Mouse (Mus musculus) cortical plate, adult 2 months (tissue): ENCODE measurements around the gene Gm37240. TPM values are rescaled to one million over a fixed set of nuclear protein-coding genes. Genes with fewer than 3 reads are reported as not detected.
"Not testable (repeated sequence)": the region's sequence is repeated elsewhere in the genome, so short reads cannot be mapped to it uniquely, and the experiment has no call there.

Experiments
- H3K27ac ChIP-seq: fragments of 200-500 bp; 2 replicates; pipeline ENCODE4 v1.5.1; 2012; ENCODE audit warnings: low read length, control low read depth, inconsistent platforms; ENCODE audit not compliant: insufficient read depth
- H3K4me1 ChIP-seq: fragments of 200-500 bp; 2 replicates; pipeline ENCODE4 v1.6.1; 2011; ENCODE audit warnings: low read length; ENCODE audit not compliant: control insufficient read depth, insufficient read depth
- H3K4me3 ChIP-seq: fragments of 200-500 bp; 2 replicates; pipeline ENCODE4 v1.5.1; 2011; ENCODE audit warnings: mild to moderate bottlenecking, low read length, control low read depth; ENCODE audit not compliant: insufficient read depth
- CTCF ChIP-seq: fragments of 200-500 bp; IDR thresholded peaks from 2 replicates; pipeline ENCODE4 v1.5.1; 2011; ENCODE audit warnings: mild to moderate bottlenecking, control low read depth, low read length; ENCODE audit not compliant: insufficient read depth; ENCODE audit errors: extremely low read depth
- POLR2A ChIP-seq: fragments of 200-500 bp; IDR thresholded peaks from 2 replicates; pipeline ENCODE4 v1.6.1; 2011; ENCODE audit warnings: mild to moderate bottlenecking, low read length, control low read depth; ENCODE audit not compliant: insufficient read depth; ENCODE audit errors: extremely low read depth
- polyA plus RNA-seq: library from polyadenylated mRNA; depleted of rRNA; stranded (reverse); fragments of >200 nt; gene quantifications from 2 replicates; pipeline ENCODE4 v1.2.3, GENCODE M21; 2012

Gm37240 gene
- polyA plus RNA-seq, 1 experiment = 0.81 TPM

DNA sequence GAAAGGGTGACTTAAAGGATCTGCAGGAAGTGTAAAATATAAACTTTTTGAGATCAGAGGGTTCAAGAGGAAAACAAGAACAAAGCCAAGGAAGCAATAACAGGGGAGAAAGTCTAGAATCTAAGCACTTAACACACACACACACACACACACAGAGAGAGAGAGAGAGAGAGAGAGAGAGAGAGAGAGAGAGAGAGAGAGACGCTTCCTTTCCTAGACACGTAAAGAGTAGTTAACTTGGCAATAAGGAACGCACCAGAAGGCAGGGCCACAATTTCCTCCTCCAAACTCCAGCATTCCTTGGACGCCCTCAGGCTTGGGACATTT is 1305.7 kb downstream of the Gm37240 start:
- TF ChIP-seq CTCF (no peak), POLR2A (no peak)
- H3K4me1 ChIP-seq = peaks cover 2% of the 10 kb centered on the region; the same call in 1 of the 2 replicates
- peak overlapping the region; percentile 62; the same call in 1 of the 2 replicates for H3K27ac ChIP-seq

DNA sequence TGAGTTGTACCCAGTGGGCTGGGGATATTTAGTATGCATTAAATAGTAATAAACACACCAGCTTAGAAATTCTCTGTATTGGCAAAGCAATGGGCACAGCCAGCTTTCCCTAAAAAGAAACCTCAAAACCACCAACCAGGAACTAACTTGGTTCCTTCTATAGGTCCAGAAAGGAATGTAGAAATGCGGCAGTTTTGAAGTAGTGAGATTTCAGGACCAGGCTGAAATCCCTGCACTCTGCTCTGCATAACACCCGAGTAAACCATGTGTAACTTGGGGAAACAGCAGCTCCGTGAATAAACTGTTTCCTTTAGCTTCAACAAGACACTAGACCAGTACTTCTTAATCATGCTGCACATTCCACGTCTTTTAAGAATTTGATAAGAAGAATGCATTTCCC is 1306.6 kb downstream of the Gm37240 start:
- TF ChIP-seq CTCF (no peak), POLR2A (no peak)
- Histone ChIP-seq H3K4me1 (peaks cover 2% of the 10 kb centered on the region; the same call in 1 of the 2 replicates), H3K27ac (no peak overlapping the region), H3K4me3 (no peak overlapping the region)

More for the DNA sequence above, 1305.7 kb downstream of the Gm37240 start:
- peak overlapping the region; percentile 61 for H3K4me3 ChIP-seq

DNA sequence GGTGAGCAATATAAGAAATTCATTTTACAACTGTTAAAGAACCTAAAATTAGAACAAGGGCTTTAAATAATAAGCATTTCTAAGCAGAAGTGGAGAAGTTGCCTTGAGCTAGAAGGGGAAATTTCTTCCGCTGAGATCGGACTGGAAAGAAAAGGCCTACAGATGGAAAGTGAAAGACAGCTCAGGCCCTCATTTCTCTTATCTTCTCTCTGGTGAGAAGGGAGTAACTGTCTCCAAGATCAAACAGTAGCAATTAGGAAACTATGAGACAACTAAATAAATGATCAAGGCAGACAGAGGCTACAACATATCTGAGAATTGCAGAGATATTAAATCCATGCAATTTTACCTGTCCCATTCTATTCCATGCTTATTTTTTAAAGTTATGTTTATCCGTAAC is 1316.8 kb downstream of the Gm37240 start:
- H3K27ac ChIP-seq = no peak overlapping the region
- H3K4me3 ChIP-seq = no peak overlapping the region
- TF ChIP-seq CTCF (no peak), POLR2A (no peak)
- 0 out of 2 replicates have a peak, but pooled peaks cover 3% of the 10 kb centered on the region for H3K4me1 ChIP-seq

DNA sequence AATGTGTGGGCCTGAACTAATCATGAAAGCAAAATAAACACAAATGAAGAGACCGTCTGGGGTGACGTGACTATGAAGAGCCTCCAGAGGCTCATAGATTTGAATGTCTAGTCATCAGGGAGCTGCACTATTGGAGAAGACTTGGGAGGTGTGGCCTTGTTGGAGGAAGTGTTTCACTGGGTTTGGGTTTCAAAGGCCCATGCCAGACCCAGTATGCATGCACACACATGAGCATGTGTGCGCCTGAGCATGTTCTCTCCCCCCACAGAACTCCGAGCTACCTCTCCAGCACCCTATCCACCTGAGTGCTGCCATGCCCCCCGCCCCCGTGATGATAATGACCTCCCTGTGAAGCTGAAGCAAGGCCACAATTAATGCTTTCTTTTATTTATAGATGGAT is 1317.7 kb downstream of the Gm37240 start:
- no peak overlapping the region for H3K4me3 ChIP-seq
- H3K4me1 ChIP-seq = 0 out of 2 replicates have a peak, but pooled peaks cover 3% of the 10 kb centered on the region
- no peak overlapping the region for H3K27ac ChIP-seq
- TF ChIP-seq POLR2A (no peak), CTCF (no peak)

DNA sequence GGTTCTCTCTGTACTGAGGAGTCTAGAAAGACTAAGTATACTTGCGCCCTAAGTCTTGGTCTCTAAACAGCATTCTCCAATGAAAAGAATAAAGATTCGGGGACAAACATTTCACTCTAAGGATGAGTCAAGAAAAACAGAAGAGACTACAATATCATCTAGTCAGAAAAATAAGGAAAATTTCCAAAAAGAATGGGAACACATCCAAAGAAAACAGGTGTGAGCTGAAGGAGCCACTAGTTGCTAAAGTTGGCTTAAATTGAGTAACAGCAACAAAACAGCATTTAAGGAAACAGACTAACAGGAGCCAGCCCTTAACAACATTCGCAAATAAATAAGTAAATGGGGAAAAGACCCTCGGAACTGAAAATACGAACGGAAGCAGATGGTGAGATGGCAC is 1318.8 kb downstream of the Gm37240 start:
- TF ChIP-seq CTCF = no peak
- Histone ChIP-seq H3K4me1 (peaks cover 3% of the 10 kb centered on the region; the same call in 1 of the 2 replicates), H3K27ac (no peak overlapping the region), H3K4me3 (no peak overlapping the region)

DNA sequence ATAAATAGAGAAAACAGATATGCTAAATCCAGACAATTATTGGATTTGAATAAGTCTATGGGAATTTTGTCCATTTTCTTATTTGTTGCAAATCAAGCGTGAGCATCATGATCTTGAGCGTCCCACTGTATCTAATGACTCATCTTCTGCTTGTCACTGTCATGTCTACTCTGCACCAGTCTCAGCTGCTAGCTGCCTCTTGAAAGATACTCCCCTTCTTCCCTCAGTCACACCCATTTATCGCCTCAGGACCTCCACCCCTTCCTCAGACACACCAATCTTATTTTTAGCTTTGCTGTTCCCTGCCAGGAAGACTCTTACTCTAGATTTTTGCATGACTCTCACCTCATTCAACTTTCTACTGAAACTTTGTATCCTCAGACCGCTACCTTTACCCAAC is 1323.9 kb downstream of the Gm37240 start:
- H3K4me3 ChIP-seq = no peak overlapping the region
- no peak overlapping the region for H3K27ac ChIP-seq
- H3K4me1 ChIP-seq = peaks cover 1% of the 10 kb centered on the region; the same call in 1 of the 2 replicates
- TF ChIP-seq POLR2A (no peak), CTCF (no peak)

DNA sequence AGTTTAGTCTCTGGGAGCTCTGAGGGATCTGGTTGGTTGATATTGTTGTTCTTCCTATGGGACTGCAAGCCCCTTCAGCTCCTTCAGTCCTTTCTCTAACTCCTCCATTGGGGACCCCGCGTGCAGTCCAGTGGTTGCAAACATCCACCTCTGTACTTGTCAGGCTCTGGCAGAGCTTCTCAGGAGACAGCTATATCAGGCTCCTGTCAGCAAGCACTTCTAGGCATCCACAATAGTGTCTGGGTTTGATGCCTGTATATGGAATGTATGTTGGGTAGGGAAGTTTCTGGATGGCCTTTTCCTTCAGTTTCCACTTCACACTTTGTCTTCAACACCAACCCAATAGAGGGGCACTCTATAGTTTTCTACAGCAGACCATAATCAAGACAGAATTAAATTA is 1324.4 kb downstream of the Gm37240 start:
- not testable (repeated sequence) for H3K4me1 ChIP-seq, H3K27ac ChIP-seq, H3K4me3 ChIP-seq

DNA sequence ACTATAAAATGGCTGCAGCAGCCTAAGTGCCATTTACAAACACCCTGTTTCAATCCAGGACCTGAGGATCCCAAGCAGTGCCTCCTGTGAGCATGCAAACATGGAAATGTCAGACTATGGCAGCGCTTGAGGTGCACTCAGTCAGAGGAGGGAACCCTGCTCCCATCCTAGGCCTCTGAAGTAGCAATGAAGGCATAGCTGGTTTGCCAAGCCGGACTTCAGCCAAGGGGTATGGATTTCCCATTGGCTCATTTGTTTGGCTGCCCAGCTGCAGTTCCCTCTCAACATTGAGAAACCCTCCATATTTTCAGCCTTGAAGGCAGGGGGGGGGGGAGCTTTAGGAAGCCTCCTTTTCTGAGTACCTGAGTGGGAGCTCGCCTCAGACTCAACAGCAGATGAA is 1329.0 kb downstream of the Gm37240 start:
- Histone ChIP-seq H3K4me1 (no peaks in the 10 kb centered on the region), H3K4me3 (no peak overlapping the region), H3K27ac (no peak overlapping the region)
- TF ChIP-seq CTCF (no peak), POLR2A (no peak)

DNA sequence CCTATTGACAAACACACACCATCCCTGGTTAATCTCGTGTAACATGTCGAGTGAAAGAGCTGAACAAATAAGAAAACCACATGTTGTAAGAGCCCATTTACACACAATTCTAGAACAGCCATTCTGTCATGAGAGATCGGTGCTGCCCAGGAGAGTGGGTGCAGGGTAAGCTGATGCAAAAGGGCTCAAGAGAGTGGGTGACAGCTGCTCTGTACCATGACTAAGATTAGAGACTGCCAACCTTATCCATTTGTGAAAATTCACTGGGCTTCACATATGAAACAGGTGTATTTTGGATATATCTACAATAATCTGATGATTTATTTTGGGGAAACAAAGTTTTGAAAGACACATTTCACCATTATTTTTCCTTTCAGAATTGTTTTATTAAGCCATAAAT is 1331.5 kb downstream of the Gm37240 start:
- no peaks in the 10 kb centered on the region for H3K4me1 ChIP-seq

DNA sequence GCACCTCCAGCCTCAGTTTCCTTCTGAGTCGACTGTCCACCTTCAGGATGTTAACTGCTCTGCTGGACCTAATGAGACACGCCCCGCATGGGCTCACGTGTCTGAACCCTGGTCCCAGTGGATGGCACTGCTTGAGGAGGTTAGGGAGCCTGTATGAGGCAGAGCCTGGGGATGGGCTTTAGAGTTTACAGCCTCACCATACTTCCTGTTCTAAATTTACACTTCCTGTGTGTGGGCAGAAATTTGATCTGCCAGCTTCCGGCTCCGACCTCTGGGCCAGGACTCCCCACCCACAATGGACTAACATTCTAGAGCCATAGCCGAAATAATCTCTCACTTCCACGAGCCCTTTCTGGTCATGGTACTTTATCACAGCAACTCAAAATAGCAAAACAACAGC is 1340.1 kb downstream of the Gm37240 start:
- H3K27ac ChIP-seq = no peak overlapping the region
- H3K4me1 ChIP-seq = no peaks in the 10 kb centered on the region
- TF ChIP-seq CTCF (no peak), POLR2A (no peak)
- H3K4me3 ChIP-seq = no peak overlapping the region

More for the DNA sequence above, 1331.5 kb downstream of the Gm37240 start:
- TF ChIP-seq POLR2A (no peak), CTCF (no peak)
- Histone ChIP-seq H3K27ac (no peak overlapping the region), H3K4me3 (no peak overlapping the region)

DNA sequence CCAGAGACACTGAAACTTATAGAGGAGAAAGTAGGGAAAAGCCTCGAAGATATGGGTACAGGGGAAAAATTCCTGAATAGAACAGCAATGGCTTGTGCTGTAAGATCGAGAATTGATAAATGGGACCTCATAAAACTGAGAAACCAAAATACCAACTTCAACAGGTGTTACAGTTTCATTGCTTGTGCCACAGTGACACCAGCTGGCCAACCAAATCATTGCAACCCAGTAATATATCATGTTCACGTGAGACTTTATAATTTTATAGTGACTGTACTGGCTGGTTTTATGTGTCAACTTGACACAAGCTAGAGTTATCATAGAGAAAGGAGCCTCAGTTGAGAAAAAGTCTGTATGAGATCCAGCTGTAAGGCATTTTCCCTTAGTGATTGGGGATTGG is 1344.9 kb downstream of the Gm37240 start:
- H3K27ac ChIP-seq, H3K4me1 ChIP-seq, H3K4me3 ChIP-seq: not testable (repeated sequence)
- TF ChIP-seq CTCF = peak; percentile 72; the same call in 1 of the 2 replicates
